Mouse (Mus musculus) megakaryocyte, embryonic 14.5 days (primary cell): ENCODE results near the gene 4833439L19Rik. TPM values are rescaled to one million over a fixed set of nuclear protein-coding genes. Genes with fewer than 3 reads are reported as not detected.

Experiments
- H3K27me3 ChIP-seq: replicated peaks from 2 replicates; pipeline ENCODE3; 2012; ENCODE audit warnings: inconsistent platforms
- H3K36me3 ChIP-seq: replicated peaks from 2 replicates; pipeline ENCODE3; 2012; ENCODE audit warnings: low read length, inconsistent platforms, mixed read lengths
- H3K4me1 ChIP-seq: 2 replicates; pipeline ENCODE4 v1.6.1; 2012; ENCODE audit warnings: inconsistent platforms
- H3K4me3 ChIP-seq: replicated peaks from 2 replicates; pipeline ENCODE3; 2012; ENCODE audit warnings: moderate library complexity, mild to moderate bottlenecking, inconsistent platforms
- H3K9me3 ChIP-seq: 2 replicates; pipeline ENCODE4 v1.6.1; 2012; ENCODE audit warnings: inconsistent platforms
- FLI1 ChIP-seq: IDR thresholded peaks from 2 replicates; pipeline ENCODE4 v1.6.1; 2012; ENCODE audit warnings: low read length, inconsistent platforms, mixed read lengths
- GATA1 ChIP-seq: IDR thresholded peaks from 3 replicates; pipeline ENCODE4 v1.6.1; 2012; ENCODE audit warnings: mixed read lengths, low read length, inconsistent platforms, borderline replicate concordance
- polyA plus RNA-seq: library from polyadenylated mRNA; stranded (reverse); fragments of >175 nt; gene quantifications from 2 replicates; pipeline ENCODE4 v1.2.3, GENCODE M21; 2012; ENCODE audit warnings: low replicate concordance; ENCODE audit not compliant: insufficient read depth

4833439L19Rik gene
- polyA plus RNA-seq, 1 experiment: 23.2 TPM

DNA sequence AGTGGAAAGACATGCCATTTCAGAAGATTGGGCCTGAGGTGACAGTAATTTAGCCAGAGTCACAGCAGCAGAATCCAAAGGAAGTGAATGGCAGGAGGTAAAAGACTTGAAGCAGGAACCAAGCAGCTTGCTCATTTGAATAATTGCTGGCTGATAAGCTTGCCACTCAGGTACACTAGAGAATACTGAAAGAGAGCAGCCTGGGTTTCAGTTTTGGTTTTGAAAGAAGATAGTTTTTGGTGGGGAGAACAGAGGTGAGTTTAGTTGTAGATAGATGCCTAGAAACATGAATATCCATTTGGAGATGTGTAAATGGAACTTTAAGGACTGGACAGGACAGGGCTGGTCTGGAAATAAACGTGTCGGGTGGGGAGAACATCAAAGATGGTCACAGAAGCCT is 63.9 kb downstream of the 4833439L19Rik start:
- no peaks in the 10 kb centered on the region for H3K9me3 ChIP-seq
- H3K27me3 ChIP-seq: peaks cover 10% of the 10 kb centered on the region
- H3K36me3 ChIP-seq: no peaks in the 10 kb centered on the region
- TF ChIP-seq FLI1 (no peak), GATA1 (no peak)
- no peak overlapping the region for H3K4me3 ChIP-seq
- H3K4me1 ChIP-seq: peaks cover 47% of the 10 kb centered on the region

Other genes starting within 250 kb of the 4833439L19Rik start
- 7.9 and 13.0 TPM in 2 replicates for gene Cplx2, start 194.1 kb downstream of the 4833439L19Rik start, polyA plus RNA-seq
- 57.4 and 77.1 TPM in 2 replicates for gene Thoc3, start 96.6 kb downstream of the 4833439L19Rik start, polyA plus RNA-seq
- gene Simc1, start 61.7 kb downstream of the 4833439L19Rik start, polyA plus RNA-seq: 0.06 TPM in 1 of 2 replicates, not detected in the other
- gene Arl10, start 9.6 kb upstream of the 4833439L19Rik start, polyA plus RNA-seq: 11.5 TPM in 1 of 2 replicates, not detected in the other
- gene Nop16, start 24.7 kb upstream of the 4833439L19Rik start, polyA plus RNA-seq: 6.9 and 22.1 TPM in 2 replicates
- 13.6 and 46.2 TPM in 2 replicates for gene Higd2a, start 24.8 kb upstream of the 4833439L19Rik start, polyA plus RNA-seq
- gene Cltb, start 45.9 kb upstream of the 4833439L19Rik start, polyA plus RNA-seq: 72.4 and 308 TPM in 2 replicates
- 1.5 and 13.9 TPM in 2 replicates for gene Faf2, start 56.3 kb upstream of the 4833439L19Rik start, polyA plus RNA-seq
- 132 and 507 TPM in 2 replicates for gene Rnf44, start 128.5 kb upstream of the 4833439L19Rik start, polyA plus RNA-seq
- not detected in 2 replicates for gene Cdhr2, start 136.0 kb upstream of the 4833439L19Rik start, polyA plus RNA-seq
- not detected in 2 replicates for gene Gprin1, start 184.4 kb upstream of the 4833439L19Rik start, polyA plus RNA-seq
- 0.62 TPM in 1 of 2 replicates, not detected in the other for gene Sncb, start 201.2 kb upstream of the 4833439L19Rik start, polyA plus RNA-seq
- not detected in 2 replicates for gene Eif4e1b, start 218.6 kb upstream of the 4833439L19Rik start, polyA plus RNA-seq
- gene Tspan17, start 223.9 kb upstream of the 4833439L19Rik start, polyA plus RNA-seq: 4.5 and 8.0 TPM in 2 replicates